17 mouse cellular contexts compared by ENCODE assay signal in genomic region chr2:59252818-59253217, GRCm38 (mm10).
DNase-seq lines count a peak whose midpoint lies in the region; ATAC-seq and TF ChIP-seq lines count a peak whose summit lies in the region.
"Had no signal": no experiment of that assay in that cellular context is flagged by ENCODE, and none has a peak within 500 bp of the region (broad histone marks: within the 10 kb centered on the region; RNA-seq: fewer than 3 reads in every experiment).

No protein-coding gene starts in this region.

- no peaks in the 10 kb centered on the region for H3K36me3 ChIP-seq in neural tube, embryonic 15.5 days

- H3K27ac ChIP-seq in layer of hippocampus, adult 2 months: peak overlapping the region; percentile 62; the same call in 1 of the 2 replicates
- no peak overlapping the region for H3K27ac ChIP-seq in neural tube, embryonic 15.5 days (replicated peaks)
- H3K27ac ChIP-seq: forebrain, embryonic 13.5 days; heart, embryonic 13.5 days had no signal

- H3K9me3 ChIP-seq in neural tube, embryonic 15.5 days (replicated peaks): no peaks in the 10 kb centered on the region
- H3K9me3 ChIP-seq: forebrain, embryonic 13.5 days; heart, embryonic 13.5 days had no signal

- ATAC-seq in frontal cortex, adult (ENCODE audit: low TSS enrichment): peak; percentile 20; the same call in 1 of the 2 replicates
- ATAC-seq in neural tube, embryonic 15.5 days (ENCODE audit: low FRiP score): peak; percentile 45; the same call in 1 of the 2 replicates
- ATAC-seq: forebrain, embryonic 13.5 days; intestine, embryonic 16.5 days had no signal

- no peak overlapping the region for H3K4me3 ChIP-seq in layer of hippocampus, adult 2 months
- H3K4me3 ChIP-seq in neural tube, embryonic 15.5 days (replicated peaks): no peak overlapping the region
- H3K4me3 ChIP-seq: forebrain, embryonic 13.5 days; heart, embryonic 13.5 days had no signal

- no peak overlapping the region for H3K4me2 ChIP-seq in neural tube, embryonic 15.5 days
- H3K4me2 ChIP-seq: forebrain, embryonic 13.5 days; heart, embryonic 13.5 days had no signal

- no peaks in the 10 kb centered on the region for H3K27me3 ChIP-seq in neural tube, embryonic 15.5 days (replicated peaks)
- H3K27me3 ChIP-seq: forebrain, embryonic 13.5 days; heart, embryonic 13.5 days had no signal

- no peaks in the 10 kb centered on the region for H3K4me1 ChIP-seq in neural tube, embryonic 15.5 days

- TF ChIP-seq CTCF in layer of hippocampus, adult 2 months (conservative IDR thresholded peaks at IDR 0.05): no peak

- no peak for DNase-seq in frontal cortex, adult 2 months (ENCODE audit: extremely low spot score in 1 of 2, low spot score in 1 of 2)
- no peak for DNase-seq in layer of hippocampus, adult 2 months (ENCODE audit: low spot score in 2 of 2)
- no peak for DNase-seq in layer of hippocampus, postnatal 10 days (ENCODE audit: low spot score in 2 of 2)
- no peak for DNase-seq in neural tube, embryonic 10.5 days (ENCODE audit: extremely low spot score, low spot score)
- DNase-seq in yolk sac, embryonic 10.5 days (ENCODE audit: low spot score): no peak
- DNase-seq: adrenal gland, adult 2 months; adrenal gland, postnatal 25 days; cerebellum, adult 2 months; cerebellum, postnatal 10 days; embryo, embryonic 11 days; gastrocnemius, postnatal 14 days; heart, postnatal 36 days had no signal

- H3K9ac ChIP-seq in neural tube, embryonic 15.5 days (replicated peaks): no peak overlapping the region
- H3K9ac ChIP-seq: forebrain, embryonic 13.5 days; heart, embryonic 13.5 days had no signal
